Mouse (Mus musculus) C2C12 (cell line): Measurements from ENCODE around the gene Faah. TPM values are rescaled to one million over a fixed set of nuclear protein-coding genes. Genes with fewer than 3 reads are reported as not detected.
A peak's percentile ranks its signal among the peaks of the same experiment; 100 is the strongest.

Source experiments
- H3K27me3 ChIP-seq: one replicate; pipeline ENCODE4 v1.6.1; 2011; ENCODE audit not compliant: control insufficient read depth, insufficient read depth, insufficient read length
- H3K36me3 ChIP-seq: one replicate; pipeline ENCODE4 v1.6.1; 2011; ENCODE audit not compliant: control insufficient read depth, insufficient read depth
- H3K4me3 ChIP-seq: one replicate; pipeline ENCODE4 v1.5.1; 2011; ENCODE audit warnings: mild to moderate bottlenecking, control low read depth; ENCODE audit not compliant: poor library complexity, insufficient read depth, severe bottlenecking
- H3K79me2 ChIP-seq: one replicate; pipeline ENCODE4 v1.6.1; 2011; ENCODE audit not compliant: control insufficient read depth, insufficient read depth
- H3K79me3 ChIP-seq: one replicate; pipeline ENCODE4 v1.6.1; 2011; ENCODE audit warnings: low read depth, control low read depth
- H3ac ChIP-seq: one replicate; pipeline ENCODE3; 2011; ENCODE audit warnings: low read depth; ENCODE audit not compliant: control insufficient read depth, insufficient read length
- CEBPB ChIP-seq: IDR thresholded peaks from one replicate; pipeline ENCODE4 v1.6.1; 2011; ENCODE audit warnings: low read depth, mild to moderate bottlenecking, control low read depth, moderate library complexity
- CTCF ChIP-seq: IDR thresholded peaks from one replicate; pipeline ENCODE4 v1.5.1; 2011; ENCODE audit not compliant: control insufficient read depth, insufficient read depth, insufficient read length
- FOSL1 ChIP-seq: IDR thresholded peaks from one replicate; pipeline ENCODE4 v1.8.0; 2011; ENCODE audit warnings: mild to moderate bottlenecking, low read length; ENCODE audit not compliant: poor library complexity, insufficient read depth, severe bottlenecking
- MAX ChIP-seq: IDR thresholded peaks from one replicate; pipeline ENCODE4 v1.6.1; 2011; ENCODE audit warnings: mild to moderate bottlenecking, control low read depth
- MYOD1 ChIP-seq: IDR thresholded peaks from one replicate; pipeline ENCODE4 v1.6.1; 2011; ENCODE audit warnings: low read depth; ENCODE audit not compliant: control insufficient read depth, insufficient read length
- MYOG ChIP-seq: IDR thresholded peaks from one replicate; pipeline ENCODE4 v1.6.1; 2011; ENCODE audit not compliant: control insufficient read depth, insufficient read length; ENCODE audit errors: extremely low read depth
- USF1 ChIP-seq: IDR thresholded peaks from one replicate; pipeline ENCODE4 v1.6.1; 2011; ENCODE audit warnings: low read depth, mild to moderate bottlenecking, control low read depth, moderate library complexity
- polyA plus RNA-seq: library from polyadenylated mRNA; unstranded; fragments of >200 nt; fragmentation: generic; extraction: Trizol; gene quantifications from one replicate; pipeline ENCODE4 v1.2.1, GENCODE M21; 2012; ENCODE audit warnings: missing spikeins

Faah gene
- polyA plus RNA-seq, 1 experiment, result 0.06 TPM

GRCm38 (mm10) chr4:116052526-116053293, 35.0 kb upstream of the Faah start:
- TF ChIP-seq MYOG (no peak), CEBPB (no peak), MAX (no peak), USF1 (no peak), MYOD1 (no peak), FOSL1 (no peak), CTCF (no peak)
- peaks cover 5% of the 10 kb centered on the region for H3K79me3 ChIP-seq
- peaks cover 18% of the 10 kb centered on the region for H3K79me2 ChIP-seq
- no peaks in the 10 kb centered on the region for H3K27me3 ChIP-seq
- H3K36me3 ChIP-seq, result peaks cover 5% of the 10 kb centered on the region
- H3ac ChIP-seq, result peak overlapping the region; percentile 58
- H3K4me3 ChIP-seq, result peak overlapping the region; percentile 63

DNA sequence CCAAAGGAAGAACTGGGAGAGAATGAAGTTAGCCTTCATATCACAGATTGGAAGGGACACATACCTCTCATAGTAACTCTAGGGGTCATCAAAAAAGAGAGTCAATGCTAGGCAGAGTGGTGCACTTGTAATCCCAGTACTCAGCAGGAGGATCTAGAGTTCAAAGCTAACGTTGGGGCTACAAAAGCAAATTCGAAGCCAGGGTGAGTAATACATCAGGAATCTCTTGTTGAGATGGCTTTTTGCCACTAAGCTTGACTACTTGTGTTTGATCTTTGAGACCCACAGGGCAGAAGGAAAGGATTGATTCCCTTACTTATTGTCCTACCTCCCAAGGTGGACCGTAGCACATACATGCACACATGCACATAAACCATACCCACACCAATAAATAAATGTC, 31.5 kb upstream of the Faah start:
- H3K4me3 ChIP-seq, result no peak overlapping the region
- peaks cover 14% of the 10 kb centered on the region for H3K79me2 ChIP-seq
- H3K27me3 ChIP-seq, result no peaks in the 10 kb centered on the region
- no peak for TF ChIP-seq CEBPB
- no peak for TF ChIP-seq CTCF
- TF ChIP-seq FOSL1, result no peak
- no peak for TF ChIP-seq MAX
- no peak for TF ChIP-seq MYOD1
- no peak for TF ChIP-seq MYOG
- TF ChIP-seq USF1, result no peak
- H3K79me3 ChIP-seq, result peaks cover 5% of the 10 kb centered on the region
- H3K36me3 ChIP-seq, result peaks cover 7% of the 10 kb centered on the region
- no peak overlapping the region for H3ac ChIP-seq

GRCm38 (mm10) chr4:116048130-116048920, 30.6 kb upstream of the Faah start:
- H3K36me3 ChIP-seq, result peaks cover 10% of the 10 kb centered on the region
- H3ac ChIP-seq, result no peak overlapping the region
- no peaks in the 10 kb centered on the region for H3K27me3 ChIP-seq
- no peak for TF ChIP-seq MYOG
- no peak for TF ChIP-seq MAX
- no peak for TF ChIP-seq CTCF
- no peak for TF ChIP-seq FOSL1
- no peak for TF ChIP-seq USF1
- no peak for TF ChIP-seq MYOD1
- TF ChIP-seq CEBPB, result no peak
- peaks cover 13% of the 10 kb centered on the region for H3K79me2 ChIP-seq
- H3K79me3 ChIP-seq, result peaks cover 5% of the 10 kb centered on the region
- no peak overlapping the region for H3K4me3 ChIP-seq

DNA sequence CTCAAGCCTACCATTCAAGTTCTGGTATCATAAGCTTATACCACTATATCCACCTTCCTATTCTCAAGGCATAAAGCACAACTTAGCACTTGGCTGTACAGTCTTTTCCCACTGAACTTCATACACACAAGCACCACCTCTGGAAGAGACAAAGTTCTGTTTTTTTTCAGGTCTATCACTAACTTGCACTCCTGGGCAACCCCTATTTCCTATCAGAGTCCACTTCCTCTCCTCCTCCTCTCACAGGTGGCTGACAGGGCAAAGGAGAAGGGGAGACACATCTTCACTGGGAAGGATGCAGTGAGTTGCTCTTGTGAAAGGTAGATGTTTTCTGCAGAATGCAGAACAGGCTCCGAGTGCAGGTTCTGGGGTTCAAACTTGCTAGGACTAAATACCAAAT, 30.0 kb upstream of the Faah start:
- Histone ChIP-seq H3K79me2 (peaks cover 11% of the 10 kb centered on the region), H3K79me3 (peaks cover 5% of the 10 kb centered on the region), H3ac (no peak overlapping the region), H3K36me3 (peaks cover 11% of the 10 kb centered on the region), H3K4me3 (no peak overlapping the region), H3K27me3 (no peaks in the 10 kb centered on the region)
- no peak for TF ChIP-seq MYOD1
- TF ChIP-seq MAX, result no peak

DNA sequence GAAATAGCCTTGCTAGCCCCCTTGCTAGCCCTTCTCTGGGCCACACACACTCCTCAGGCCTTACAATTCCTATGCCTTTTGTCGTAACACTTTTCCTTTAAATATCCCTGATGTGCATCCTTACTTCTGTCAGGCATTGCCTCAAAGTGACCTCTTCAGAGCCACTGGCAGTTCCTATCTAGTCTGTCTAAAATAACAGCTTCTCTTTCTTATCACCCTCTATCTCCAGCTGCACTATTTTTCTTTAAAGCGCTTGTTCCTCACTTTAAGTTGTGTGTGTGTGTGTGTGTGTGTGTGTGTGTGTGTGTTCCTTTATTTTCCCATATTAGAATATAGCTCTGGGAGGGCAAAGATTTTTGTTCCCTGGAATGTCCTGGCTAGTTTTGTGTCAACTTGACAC, 28.9 kb upstream of the Faah start:
- Histone ChIP-seq H3ac (no peak overlapping the region), H3K79me2 (peaks cover under 1% of the 10 kb centered on the region), H3K36me3 (peaks cover 21% of the 10 kb centered on the region), H3K27me3 (no peaks in the 10 kb centered on the region), H3K4me3 (no peak overlapping the region), H3K79me3 (no peaks in the 10 kb centered on the region)
- TF ChIP-seq CTCF, result no peak
- TF ChIP-seq CEBPB, result no peak
- TF ChIP-seq USF1, result no peak
- TF ChIP-seq MAX, result no peak
- no peak for TF ChIP-seq MYOD1
- TF ChIP-seq FOSL1, result no peak
- TF ChIP-seq MYOG, result no peak
